Mouse (Mus musculus) midbrain, embryonic 16.5 days (tissue): ENCODE measurements at regions not wholly inside any gene's neighbourhood (a gene's known extent, or its start where the extent isn't known, plus 50 kb on each side); places are given as distances from the start of the nearest gene placed in this dataset.

Experiments
- ATAC-seq: fragments of 200-750 bp; cut with Nextera tagmentation; 2 replicates; pipeline ENCODE4 v1.8.0; 2017; ENCODE audit warnings: moderate TSS enrichment
- H3K27ac ChIP-seq: fragments of 300-500 bp; sonication (generic); 2 replicates; pipeline ENCODE4 v1.5.1; 2014; ENCODE audit warnings: mild to moderate bottlenecking, low read length, mixed read lengths
- H3K27me3 ChIP-seq: fragments of 300-500 bp; sonication (generic); 2 replicates; pipeline ENCODE4 v1.6.1; 2014; ENCODE audit warnings: low read depth, low read length, mixed read lengths; ENCODE audit not compliant: control insufficient read depth, insufficient read depth
- H3K36me3 ChIP-seq: fragments of 300-500 bp; sonication (generic); 2 replicates; pipeline ENCODE4 v1.6.1; 2014; ENCODE audit warnings: mild to moderate bottlenecking, low read length, moderate library complexity, mixed read lengths; ENCODE audit not compliant: control insufficient read depth, insufficient read depth
- H3K4me1 ChIP-seq: fragments of 300-500 bp; sonication (generic); 2 replicates; pipeline ENCODE4 v1.6.1; 2014; ENCODE audit warnings: mild to moderate bottlenecking, low read length, mixed read lengths; ENCODE audit not compliant: control insufficient read depth, insufficient read depth
- H3K4me2 ChIP-seq: fragments of 300-500 bp; sonication (generic); 2 replicates; pipeline ENCODE4 v1.6.1; 2014; ENCODE audit warnings: mild to moderate bottlenecking, low read length, mixed read lengths
- H3K4me3 ChIP-seq: fragments of 300-500 bp; sonication (generic); 2 replicates; pipeline ENCODE4 v1.5.1; 2014; ENCODE audit warnings: low read depth, mild to moderate bottlenecking, low read length, moderate library complexity, mixed read lengths
- H3K9ac ChIP-seq: fragments of 300-500 bp; sonication (generic); 2 replicates; pipeline ENCODE4 v1.6.1; 2014; ENCODE audit warnings: low read depth, low read length, mixed read lengths
- H3K9me3 ChIP-seq: fragments of 300-500 bp; sonication (generic); replicated peaks from 2 replicates; pipeline ENCODE4 v1.6.1; 2014; ENCODE audit warnings: mild to moderate bottlenecking, low read length, mixed read lengths; ENCODE audit not compliant: control insufficient read depth, poor library complexity, severe bottlenecking
- WGBS: fragments of 180-500 bp; shearing (Covaris S2); extraction: QIAGEN DNeasy Blood & Tissue Kit; methylation state at CpG from one replicate; pipeline ENCODE4 v1.1.7; 2014; 5-methylcytosine and 5-hydroxymethylcytosine counted together

- no peak overlapping the region for H3K27ac ChIP-seq
- H3K36me3 ChIP-seq = no peaks in the 10 kb centered on the region
- no peaks in the 10 kb centered on the region for H3K27me3 ChIP-seq
- no peak overlapping the region for H3K9ac ChIP-seq
- 89% methylated on average over 7 of the region's 7 CpGs for WGBS
- no peaks in the 10 kb centered on the region for H3K9me3 ChIP-seq
- no peaks in the 10 kb centered on the region for H3K4me1 ChIP-seq
- no peak overlapping the region for H3K4me3 ChIP-seq
- ATAC-seq = no peak
- H3K4me2 ChIP-seq = no peak overlapping the region
Observed at GRCm38 (mm10) chr2:75452274-75453148, 206.6 kb upstream of the Hnrnpa3 start.

- H3K4me3 ChIP-seq = no peak overlapping the region
- H3K4me2 ChIP-seq = no peak overlapping the region
- no peak overlapping the region for H3K9ac ChIP-seq
- no peaks in the 10 kb centered on the region for H3K9me3 ChIP-seq
- H3K27me3 ChIP-seq = no peaks in the 10 kb centered on the region
- WGBS = 97% methylated on average over 9 of the region's 9 CpGs
- H3K27ac ChIP-seq = no peak overlapping the region
- ATAC-seq = no peak
- no peaks in the 10 kb centered on the region for H3K4me1 ChIP-seq
- no peaks in the 10 kb centered on the region for H3K36me3 ChIP-seq
Observed at GRCm38 (mm10) chr2:75455481-75455880, 203.6 kb upstream of the Hnrnpa3 start.

- H3K4me3 ChIP-seq = no peak overlapping the region
- WGBS = 83% methylated on average over 1 of the region's 1 CpGs
- no peak overlapping the region for H3K9ac ChIP-seq
- no peaks in the 10 kb centered on the region for H3K36me3 ChIP-seq
- no peak overlapping the region for H3K27ac ChIP-seq
- no peaks in the 10 kb centered on the region for H3K9me3 ChIP-seq
- no peak; the same call in 1 of the 2 replicates for ATAC-seq
- peaks cover 2% of the 10 kb centered on the region for H3K4me1 ChIP-seq
- no peaks in the 10 kb centered on the region for H3K27me3 ChIP-seq
- H3K4me2 ChIP-seq = no peak overlapping the region
Observed at GRCm38 (mm10) chr2:75456272-75456671, 202.8 kb upstream of the Hnrnpa3 start.

GRCm38 (mm10) chr2:75457423-75457822, 201.6 kb upstream of the Hnrnpa3 start:
- 90% methylated on average over 3 of the region's 3 CpGs for WGBS
- no peak overlapping the region for H3K4me3 ChIP-seq
- ATAC-seq = no peak

GRCm38 (mm10) chr2:75458898-75459297, 200.2 kb upstream of the Hnrnpa3 start:
- H3K4me2 ChIP-seq = no peak overlapping the region
- no peak overlapping the region for H3K9ac ChIP-seq
- H3K27me3 ChIP-seq = no peaks in the 10 kb centered on the region
- no peak overlapping the region for H3K4me3 ChIP-seq
- no peaks in the 10 kb centered on the region for H3K36me3 ChIP-seq
- no peaks in the 10 kb centered on the region for H3K9me3 ChIP-seq
- WGBS = 94% methylated on average over 3 of the region's 3 CpGs
- H3K4me1 ChIP-seq = peaks cover 11% of the 10 kb centered on the region
- no peak overlapping the region for H3K27ac ChIP-seq
- no peak for ATAC-seq

More at GRCm38 (mm10) chr2:75457423-75457822, 201.6 kb upstream of the Hnrnpa3 start:
- no peaks in the 10 kb centered on the region for H3K9me3 ChIP-seq
- H3K4me2 ChIP-seq = no peak overlapping the region
- H3K9ac ChIP-seq = no peak overlapping the region
- peaks cover 11% of the 10 kb centered on the region for H3K4me1 ChIP-seq
- no peaks in the 10 kb centered on the region for H3K36me3 ChIP-seq
- H3K27ac ChIP-seq = no peak overlapping the region
- H3K27me3 ChIP-seq = no peaks in the 10 kb centered on the region

GRCm38 (mm10) chr2:75460419-75460818, 198.6 kb upstream of the Hnrnpa3 start:
- Histone ChIP-seq H3K27me3 (no peaks in the 10 kb centered on the region), H3K4me3 (no peak overlapping the region), H3K27ac (no peak overlapping the region), H3K9ac (no peak overlapping the region), H3K36me3 (no peaks in the 10 kb centered on the region), H3K4me2 (no peak overlapping the region), H3K4me1 (peaks cover 11% of the 10 kb centered on the region), H3K9me3 (no peaks in the 10 kb centered on the region)
- no peak for ATAC-seq
- 82% methylated on average over 5 of the region's 5 CpGs for WGBS

GRCm38 (mm10) chr2:75461019-75461418, 198.0 kb upstream of the Hnrnpa3 start:
- no peaks in the 10 kb centered on the region for H3K27me3 ChIP-seq
- H3K9me3 ChIP-seq = no peaks in the 10 kb centered on the region
- H3K36me3 ChIP-seq = no peaks in the 10 kb centered on the region
- H3K27ac ChIP-seq = no peak overlapping the region
- H3K4me1 ChIP-seq = peaks cover 11% of the 10 kb centered on the region
- H3K4me2 ChIP-seq = no peak overlapping the region
- no peak overlapping the region for H3K9ac ChIP-seq
- no peak overlapping the region for H3K4me3 ChIP-seq
- 49% methylated on average over 5 of the region's 5 CpGs for WGBS
- ATAC-seq = no peak

GRCm38 (mm10) chr2:75461421-75461991, 197.6 kb upstream of the Hnrnpa3 start:
- 29% methylated on average over 10 of the region's 10 CpGs for WGBS
- Histone ChIP-seq H3K4me3 (no peak overlapping the region), H3K9me3 (no peaks in the 10 kb centered on the region), H3K27ac (peak overlapping the region; percentile 17), H3K36me3 (no peaks in the 10 kb centered on the region), H3K9ac (no peak overlapping the region), H3K4me2 (no peak overlapping the region), H3K27me3 (no peaks in the 10 kb centered on the region), H3K4me1 (peaks cover 11% of the 10 kb centered on the region)
- ATAC-seq = no peak

- Histone ChIP-seq H3K27ac (peak overlapping the region; percentile 17), H3K36me3 (no peaks in the 10 kb centered on the region), H3K9ac (no peak overlapping the region), H3K4me1 (peaks cover 11% of the 10 kb centered on the region), H3K27me3 (no peaks in the 10 kb centered on the region), H3K9me3 (no peaks in the 10 kb centered on the region), H3K4me3 (no peak overlapping the region), H3K4me2 (no peak overlapping the region)
- 65% methylated on average over 5 of the region's 5 CpGs for WGBS
- no peak; the same call in 1 of the 2 replicates for ATAC-seq
Observed at GRCm38 (mm10) chr2:75462030-75462671, 196.9 kb upstream of the Hnrnpa3 start.
